Mouse (Mus musculus) heart, postnatal 0 days (tissue): Measurements from ENCODE around the gene Gabpb1. TPM values are rescaled to one million over a fixed set of nuclear protein-coding genes. Genes with fewer than 3 reads are reported as not detected.

Experiments used
- ATAC-seq: fragments of 200-750 bp; cut with Nextera tagmentation; 2 replicates; pipeline ENCODE4 v1.8.0; 2017; ENCODE audit warnings: low read depth, moderate number of reproducible peaks, moderate library complexity; ENCODE audit not compliant: insufficient read depth
- DNase-seq: peaks from one replicate; pipeline ENCODE4 v3.0.0-alpha.2; 2016; ENCODE audit warnings: low spot score
- H3K27ac ChIP-seq: fragments of 300-500 bp; sonication (generic); 2 replicates; pipeline ENCODE4 v1.5.1; 2014; ENCODE audit warnings: low read depth, mild to moderate bottlenecking
- H3K27me3 ChIP-seq: fragments of 300-500 bp; sonication (generic); 2 replicates; pipeline ENCODE4 v1.6.1; 2014; ENCODE audit warnings: low read length, mixed read lengths; ENCODE audit not compliant: control insufficient read depth, insufficient read depth
- H3K36me3 ChIP-seq: fragments of 300-500 bp; sonication (generic); replicated peaks from 2 replicates; pipeline ENCODE4 v1.6.1; 2014; ENCODE audit warnings: low read length, mixed read lengths; ENCODE audit not compliant: control insufficient read depth, insufficient read depth
- H3K4me1 ChIP-seq: fragments of 300-500 bp; sonication (generic); 2 replicates; pipeline ENCODE4 v1.6.1; 2014; ENCODE audit warnings: antibody characterized with exemption; ENCODE audit not compliant: control insufficient read depth, insufficient read depth
- H3K4me2 ChIP-seq: fragments of 300-500 bp; sonication (generic); 2 replicates; pipeline ENCODE4 v1.6.1; 2014; ENCODE audit warnings: low read depth, mild to moderate bottlenecking, low read length, moderate library complexity
- H3K4me3 ChIP-seq: fragments of 300-500 bp; sonication (generic); 2 replicates; pipeline ENCODE4 v1.5.1; 2014; ENCODE audit warnings: low read depth, low read length
- H3K9ac ChIP-seq: fragments of 300-500 bp; sonication (generic); replicated peaks from 2 replicates; pipeline ENCODE4 v1.6.1; 2014; ENCODE audit warnings: low read depth, low read length, mixed read lengths
- H3K9me3 ChIP-seq: fragments of 300-500 bp; sonication (generic); replicated peaks from 2 replicates; pipeline ENCODE4 v1.6.1; 2016; ENCODE audit warnings: low read length; ENCODE audit not compliant: control insufficient read depth
- CTCF ChIP-seq: IDR thresholded peaks from 2 replicates; pipeline ENCODE4 v1.5.1; 2016; ENCODE audit warnings: antibody characterized with exemption, control low read depth, low read depth
- EP300 ChIP-seq: IDR thresholded peaks from 2 replicates; pipeline ENCODE4 v1.6.1; 2016; ENCODE audit warnings: antibody characterized with exemption, low read depth
- WGBS: fragments of 180-500 bp; shearing (Covaris S2); extraction: QIAGEN DNeasy Blood & Tissue Kit; methylation state at CpG from one replicate; pipeline ENCODE4 v1.1.7; 2014; 5-methylcytosine and 5-hydroxymethylcytosine counted together
- polyA plus RNA-seq: library from polyadenylated mRNA; unstranded; fragments of >200 nt; fragmentation: Nextera tagmentation; extraction: Ambion mirVana; gene quantifications from 2 replicates; pipeline ENCODE4 v1.2.1, GENCODE M21; 2015
- total RNA-seq: library from RNA; depleted of rRNA; stranded (reverse); fragments of >200 nt; gene quantifications from 2 replicates; pipeline ENCODE4 v1.2.3, GENCODE M21; 2014; ENCODE audit warnings: low replicate concordance

The Gabpb1 gene
- total and polyA plus RNA-seq, 2 experiments from 2014 or later, result 5.0 to 18.0 TPM

GRCm38 (mm10) chr2:126599005-126599404 is 77.1 kb downstream of the Gabpb1 start:
- H3K4me1 ChIP-seq, result no peaks in the 10 kb centered on the region
- no peaks in the 10 kb centered on the region for H3K36me3 ChIP-seq
- DNase-seq (peak; percentile 55), ATAC-seq (peak; percentile 59)
- H3K4me3 ChIP-seq, result no peak overlapping the region
- H3K9ac ChIP-seq, result no peak overlapping the region
- peak; percentile 66 for TF ChIP-seq CTCF
- no peak for TF ChIP-seq EP300
- H3K4me2 ChIP-seq, result no peak overlapping the region
- WGBS, result 11% methylated on average over 3 of the region's 3 CpGs
- H3K27me3 ChIP-seq, result no peaks in the 10 kb centered on the region
- no peak overlapping the region for H3K27ac ChIP-seq
- no peaks in the 10 kb centered on the region for H3K9me3 ChIP-seq

- H3K36me3 ChIP-seq, result no peaks in the 10 kb centered on the region
- DNase-seq (no peak), ATAC-seq (no peak)
- H3K27ac ChIP-seq, result no peak overlapping the region
- H3K4me2 ChIP-seq, result no peak overlapping the region
- no peaks in the 10 kb centered on the region for H3K4me1 ChIP-seq
- WGBS, result 49% methylated on average over 2 of the region's 2 CpGs
- no peaks in the 10 kb centered on the region for H3K27me3 ChIP-seq
- no peak for TF ChIP-seq EP300
- no peak for TF ChIP-seq CTCF
- H3K4me3 ChIP-seq, result no peak overlapping the region
- no peaks in the 10 kb centered on the region for H3K9me3 ChIP-seq
- H3K9ac ChIP-seq, result no peak overlapping the region
Observed at GRCm38 (mm10) chr2:126598359-126598758, 77.8 kb downstream of the Gabpb1 start.

DNA sequence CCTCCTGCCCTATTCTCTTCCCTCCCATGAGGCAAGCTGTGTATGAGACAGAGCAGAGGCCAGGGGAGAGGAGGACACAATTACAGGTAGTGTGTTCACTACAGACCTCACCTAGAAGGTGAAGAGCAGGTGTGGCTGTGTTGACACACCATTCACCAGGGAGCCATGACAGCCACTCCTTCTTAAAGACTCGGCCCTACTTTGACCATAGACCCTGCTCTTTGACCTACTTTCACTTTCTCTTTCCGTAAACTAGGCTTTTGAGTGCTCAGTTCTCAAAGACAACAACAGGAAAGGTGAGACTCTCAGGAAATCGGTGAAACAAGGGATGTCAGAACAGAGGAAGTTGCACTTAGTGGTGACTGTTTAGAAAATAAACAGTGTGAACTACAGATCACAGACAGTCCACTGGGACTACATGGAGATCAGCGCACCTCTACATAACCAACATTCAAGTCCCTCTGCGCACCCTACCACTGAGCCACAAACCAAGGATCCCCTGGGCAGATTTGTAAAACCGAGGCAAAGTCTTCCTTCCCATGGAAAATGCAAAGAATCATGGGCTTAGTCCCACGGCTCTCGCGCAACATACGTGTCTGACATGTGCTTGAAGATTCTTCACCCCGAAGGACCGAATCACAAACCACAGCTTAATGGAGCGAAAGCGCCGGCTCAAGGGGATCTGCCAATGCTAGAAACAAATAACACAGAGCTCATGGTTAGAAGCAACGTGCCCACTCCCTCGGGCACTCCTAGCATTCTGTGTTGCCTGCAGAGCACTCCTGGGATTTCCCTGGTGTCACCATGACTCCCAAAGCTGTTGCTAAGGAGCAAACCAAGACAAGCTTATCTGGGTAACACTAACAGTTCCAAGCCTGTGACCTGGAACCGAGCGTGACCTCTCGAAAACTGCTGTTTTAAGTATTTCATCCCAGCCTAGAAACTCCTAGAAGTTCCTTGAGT is 78.6 kb downstream of the Gabpb1 start:
- H3K27me3 ChIP-seq, result no peaks in the 10 kb centered on the region
- no peaks in the 10 kb centered on the region for H3K9me3 ChIP-seq
- H3K27ac ChIP-seq, result peak overlapping the region; percentile 18; the same call in 1 of the 2 replicates
- H3K9ac ChIP-seq, result no peak overlapping the region
- WGBS, result 72% methylated on average over 20 of the region's 20 CpGs
- H3K4me3 ChIP-seq, result no peak overlapping the region
- H3K4me2 ChIP-seq, result peak overlapping the region; percentile 29
- TF ChIP-seq CTCF (no peak), EP300 (no peak)
- no peaks in the 10 kb centered on the region for H3K4me1 ChIP-seq
- no peak for ATAC-seq
- no peak for DNase-seq
- H3K36me3 ChIP-seq, result no peaks in the 10 kb centered on the region

DNA sequence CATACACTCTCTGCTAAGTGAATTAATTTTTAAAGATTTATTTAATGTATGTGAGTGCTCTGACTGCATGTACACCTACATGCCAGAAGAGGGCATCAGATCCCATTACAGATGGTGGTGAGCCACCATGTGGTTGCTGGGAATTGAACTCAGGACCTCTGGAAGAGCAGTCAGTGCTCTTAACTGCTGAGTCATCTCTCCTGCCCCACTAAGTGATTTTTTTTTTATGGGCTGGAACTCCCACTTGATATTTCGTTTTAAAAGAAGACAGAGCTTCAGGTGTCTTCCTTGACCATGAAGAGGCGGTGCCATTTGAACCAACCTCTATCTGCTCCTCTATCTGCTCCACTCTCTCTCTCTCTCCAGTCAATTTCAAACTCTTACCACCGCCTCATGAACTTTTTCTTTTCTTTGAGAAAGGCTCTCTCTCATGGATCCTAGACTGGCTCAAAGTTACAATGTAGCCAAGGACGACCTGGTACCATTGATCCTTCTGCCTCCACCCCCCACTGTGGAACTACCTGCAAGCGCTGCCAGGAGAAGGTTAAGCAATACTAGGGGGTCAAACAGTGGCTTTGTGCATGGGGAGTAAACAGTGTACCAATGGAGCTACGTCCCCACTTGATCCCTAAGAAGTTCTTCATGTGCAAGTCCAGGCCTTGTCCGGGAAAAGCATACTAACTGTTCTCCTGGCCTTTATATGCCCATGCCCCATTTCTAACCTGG is 79.6 kb downstream of the Gabpb1 start:
- no peaks in the 10 kb centered on the region for H3K27me3 ChIP-seq
- no peak overlapping the region for H3K4me2 ChIP-seq
- WGBS, result 90% methylated on average over 7 of the region's 7 CpGs
- no peaks in the 10 kb centered on the region for H3K9me3 ChIP-seq
- no peak overlapping the region for H3K4me3 ChIP-seq
- no peaks in the 10 kb centered on the region for H3K4me1 ChIP-seq
- no peak for TF ChIP-seq EP300
- no peak for TF ChIP-seq CTCF
- ATAC-seq (no peak), DNase-seq (no peak)
- H3K9ac ChIP-seq, result no peak overlapping the region
- H3K36me3 ChIP-seq, result no peaks in the 10 kb centered on the region
- H3K27ac ChIP-seq, result peak overlapping the region; percentile 18; the same call in 1 of the 2 replicates

DNA sequence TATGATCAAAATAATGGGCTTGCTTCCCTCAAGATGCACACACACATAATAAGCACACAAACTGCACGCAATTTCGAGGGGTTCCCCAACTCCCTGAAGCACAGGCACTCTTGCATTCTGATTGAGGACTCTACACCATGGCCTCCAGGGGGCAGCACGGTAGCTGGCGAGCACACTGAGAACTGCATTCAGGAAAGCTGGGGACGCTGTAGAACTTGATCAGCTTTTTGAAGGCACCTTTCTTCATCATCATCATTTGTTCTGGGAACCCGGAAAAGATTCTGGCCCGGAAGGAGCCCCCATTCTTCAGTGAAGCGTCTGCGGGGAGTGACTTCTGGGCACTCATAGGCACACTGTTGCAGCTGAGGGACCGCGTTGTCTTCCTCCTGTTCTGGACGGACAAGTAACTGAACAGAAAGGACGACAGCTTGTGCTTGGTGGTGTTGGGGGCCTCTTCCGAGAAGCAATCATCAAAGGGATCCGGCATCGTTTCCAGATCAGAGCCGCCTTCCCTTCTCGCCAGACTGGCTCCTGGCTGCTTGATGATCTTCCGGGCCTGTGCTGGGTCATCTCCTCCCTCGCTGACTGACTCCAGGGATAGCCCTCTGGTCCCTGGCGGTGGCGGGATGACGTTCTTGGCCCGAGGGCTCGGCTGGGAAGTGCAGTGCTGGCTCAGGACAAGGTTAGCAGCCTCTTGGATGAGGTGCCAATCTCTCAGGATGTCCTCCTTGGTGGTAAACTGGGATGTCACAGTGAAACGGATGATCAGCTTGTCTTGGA is 82.1 kb downstream of the Gabpb1 start:
- H3K27ac ChIP-seq, result no peak overlapping the region
- 18% methylated on average over 26 of the region's 26 CpGs for WGBS

More for the DNA sequence above, 82.1 kb downstream of the Gabpb1 start:
- Histone ChIP-seq H3K9me3 (no peaks in the 10 kb centered on the region), H3K36me3 (no peaks in the 10 kb centered on the region), H3K4me2 (peak overlapping the region; percentile 66), H3K27me3 (no peaks in the 10 kb centered on the region), H3K4me3 (peak overlapping the region; percentile 40), H3K9ac (peak overlapping the region; percentile 37), H3K4me1 (no peaks in the 10 kb centered on the region)
- DNase-seq (peak; percentile 73), ATAC-seq (peak; percentile 69)
- TF ChIP-seq CTCF (peak; percentile 86), EP300 (no peak)
